Mouse (Mus musculus): ENCODE results near the gene Olfr482.

DNA sequence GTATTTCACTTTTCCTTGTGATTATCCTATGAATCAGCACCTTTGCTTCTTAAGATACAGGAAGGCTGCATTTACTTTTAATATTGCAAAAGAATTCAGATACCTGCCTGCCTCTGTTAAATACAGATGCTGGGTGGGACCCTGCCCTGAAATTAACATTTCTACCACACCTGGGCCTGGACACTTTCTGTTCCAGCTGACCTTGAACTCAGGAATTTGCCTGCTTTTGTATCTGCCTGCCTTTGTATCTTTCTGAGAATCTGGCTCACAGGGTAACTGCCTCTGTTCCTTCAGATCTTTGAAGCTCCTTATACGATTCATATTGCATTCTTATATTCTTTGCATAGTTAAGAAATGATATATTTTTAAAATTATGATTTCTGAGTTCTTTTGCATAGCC lies 24.0 kb upstream of the Olfr482 start:
- TF ChIP-seq POLR2A (IDR thresholded peaks at IDR 0.05; ENCODE audit: control insufficient read depth, extremely low read depth, insufficient read depth, low read length, poor library complexity) (no peak), CTCF (IDR thresholded peaks at IDR 0.05; ENCODE audit: borderline replicate concordance, control insufficient read depth, extremely low read depth, insufficient read depth, low read length, poor library complexity) (no peak)
